23 mouse cellular contexts compared by ENCODE assay signal in genomic region chr17:35152121-35152520, GRCm38 (mm10). TPM values are rescaled to one million over a fixed set of nuclear protein-coding genes. Genes with fewer than 3 reads are reported as not detected.
"Had no signal": no experiment of that assay in that cellular context is flagged by ENCODE, and none has a peak within 500 bp of the region (broad histone marks: within the 10 kb centered on the region; RNA-seq: fewer than 3 reads in every experiment).

No protein-coding gene starts in this region.

- DNase-seq: gastrocnemius, adult 2 months; gastrocnemius, postnatal 10 days; gastrocnemius, postnatal 25 days; heart, adult 18-20 months; heart, postnatal 10 days; heart, postnatal 4 days; kidney, postnatal 4 days; liver; liver, embryonic 13.5 days; liver, postnatal 0 days had no signal

- H3K27ac ChIP-seq: gastrocnemius, adult 2 months; heart, embryonic 10.5 days; hindbrain, embryonic 10.5 days; hindbrain, embryonic 12.5 days; hindbrain, embryonic 14.5 days; intestine, embryonic 15.5 days; layer of hippocampus, adult 2 months; left cerebral cortex, adult 2 months; limb, embryonic 10.5 days; limb, embryonic 12.5 days; liver, embryonic 13.5 days; liver, embryonic 15.5 days had no signal

- H3K4me1 ChIP-seq: heart, embryonic 10.5 days; heart, embryonic 12.5 days; hindbrain, embryonic 10.5 days; hindbrain, embryonic 12.5 days; intestine, embryonic 15.5 days; liver, embryonic 15.5 days had no signal

- H3K4me3 ChIP-seq: gastrocnemius, adult 2 months; heart, embryonic 10.5 days; heart, embryonic 12.5 days; hindbrain, embryonic 10.5 days; hindbrain, embryonic 12.5 days; intestine, embryonic 15.5 days; layer of hippocampus, adult 2 months; left cerebral cortex, adult 2 months; limb, embryonic 10.5 days; limb, embryonic 12.5 days; liver, embryonic 13.5 days; liver, embryonic 15.5 days had no signal

- H3K27me3 ChIP-seq: heart, embryonic 12.5 days; hindbrain, embryonic 12.5 days; intestine, embryonic 15.5 days; limb, embryonic 12.5 days; liver, embryonic 13.5 days; liver, embryonic 15.5 days had no signal

RNA-seq across cellular contexts. Expression of gene Apom, which starts 20.3 kb away (rescaled TPM):
- polyA plus RNA-seq: hindbrain, embryonic 12.5 days; hindbrain, embryonic 16.5 days; inflammation-experienced regulatory T-cells, adult 6 months had no signal
